Mouse (Mus musculus) hindbrain, embryonic 16.5 days (tissue): ENCODE data around the gene Car5a. TPM values are rescaled to one million over a fixed set of nuclear protein-coding genes. Genes with fewer than 3 reads are reported as not detected.

ENCODE experiments used
- ATAC-seq: fragments of 200-750 bp; cut with Nextera tagmentation; 2 replicates; pipeline ENCODE4 v1.8.0; 2017; ENCODE audit warnings: moderate TSS enrichment, moderate library complexity
- H3K27ac ChIP-seq: fragments of 300-500 bp; sonication (generic); 2 replicates; pipeline ENCODE4 v1.5.1; 2014; ENCODE audit warnings: low read depth, mild to moderate bottlenecking, control low read depth, low read length, moderate library complexity
- H3K27me3 ChIP-seq: fragments of 300-500 bp; sonication (generic); replicated peaks from 2 replicates; pipeline ENCODE4 v1.6.1; 2014; ENCODE audit warnings: low read length; ENCODE audit not compliant: control insufficient read depth, insufficient read depth
- H3K36me3 ChIP-seq: fragments of 300-500 bp; sonication (generic); 2 replicates; pipeline ENCODE4 v1.6.1; 2014; ENCODE audit warnings: mild to moderate bottlenecking, low read length, moderate library complexity, mixed read lengths; ENCODE audit not compliant: control insufficient read depth, insufficient read depth
- H3K4me1 ChIP-seq: fragments of 300-500 bp; sonication (generic); 2 replicates; pipeline ENCODE4 v1.6.1; 2014; ENCODE audit warnings: low read depth, low read length; ENCODE audit not compliant: control insufficient read depth, insufficient read depth
- H3K4me2 ChIP-seq: fragments of 300-500 bp; sonication (generic); 2 replicates; pipeline ENCODE4 v1.6.1; 2014; ENCODE audit warnings: mild to moderate bottlenecking, low read length, control low read depth, moderate library complexity
- H3K4me3 ChIP-seq: fragments of 300-500 bp; sonication (generic); 2 replicates; pipeline ENCODE4 v1.5.1; 2014; ENCODE audit warnings: mild to moderate bottlenecking, low read length, control low read depth, moderate library complexity
- H3K9ac ChIP-seq: fragments of 300-500 bp; sonication (generic); 2 replicates; pipeline ENCODE4 v1.6.1; 2014; ENCODE audit warnings: low read depth, mild to moderate bottlenecking, control low read depth, low read length, moderate library complexity
- H3K9me3 ChIP-seq: fragments of 300-500 bp; sonication (generic); 2 replicates; pipeline ENCODE4 v1.6.1; 2014; ENCODE audit warnings: mild to moderate bottlenecking, low read length, moderate library complexity; ENCODE audit not compliant: control insufficient read depth
- WGBS: fragments of 180-500 bp; shearing (Covaris S2); extraction: QIAGEN DNeasy Blood & Tissue Kit; methylation state at CpG from one replicate; pipeline ENCODE4 v1.1.7; 2014; 5-methylcytosine and 5-hydroxymethylcytosine counted together
- polyA plus RNA-seq: library from polyadenylated mRNA; unstranded; fragments of >200 nt; fragmentation: Nextera tagmentation; extraction: Ambion mirVana; gene quantifications from 2 replicates; pipeline ENCODE4 v1.2.1, GENCODE M21; 2015

The Car5a gene
- polyA plus RNA-seq, 1 experiment from 2014 or later: 0.40 TPM

DNA sequence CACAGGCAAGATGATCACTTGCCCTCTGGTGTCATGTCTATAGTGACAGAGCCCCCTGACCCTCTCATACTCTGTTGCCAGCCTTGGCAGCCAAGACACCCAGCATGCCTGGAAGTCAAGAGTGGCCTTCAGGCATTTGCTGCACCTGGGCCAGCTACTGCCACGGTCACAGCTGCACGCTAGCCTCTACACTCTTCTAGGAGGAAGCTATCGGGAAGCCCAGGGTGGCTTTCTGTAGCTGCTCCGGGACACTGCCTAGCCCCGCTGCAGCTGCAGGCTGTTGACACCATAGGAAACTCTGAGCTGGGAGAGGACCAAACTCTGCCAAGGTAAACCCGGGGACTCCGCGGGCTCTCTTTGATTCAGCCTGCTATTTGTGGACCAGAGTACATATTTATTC lies 31.3 kb downstream of the Car5a start:
- no peaks in the 10 kb centered on the region for H3K36me3 ChIP-seq
- H3K4me3 ChIP-seq: no peak overlapping the region
- H3K4me2 ChIP-seq: no peak overlapping the region
- no peaks in the 10 kb centered on the region; the same call in 1 of the 2 replicates for H3K4me1 ChIP-seq
- ATAC-seq: no peak
- H3K27ac ChIP-seq: no peak overlapping the region
- WGBS: 71% methylated on average over 8 of the region's 8 CpGs
- no peaks in the 10 kb centered on the region for H3K9me3 ChIP-seq
- H3K9ac ChIP-seq: no peak overlapping the region
- no peaks in the 10 kb centered on the region for H3K27me3 ChIP-seq

DNA sequence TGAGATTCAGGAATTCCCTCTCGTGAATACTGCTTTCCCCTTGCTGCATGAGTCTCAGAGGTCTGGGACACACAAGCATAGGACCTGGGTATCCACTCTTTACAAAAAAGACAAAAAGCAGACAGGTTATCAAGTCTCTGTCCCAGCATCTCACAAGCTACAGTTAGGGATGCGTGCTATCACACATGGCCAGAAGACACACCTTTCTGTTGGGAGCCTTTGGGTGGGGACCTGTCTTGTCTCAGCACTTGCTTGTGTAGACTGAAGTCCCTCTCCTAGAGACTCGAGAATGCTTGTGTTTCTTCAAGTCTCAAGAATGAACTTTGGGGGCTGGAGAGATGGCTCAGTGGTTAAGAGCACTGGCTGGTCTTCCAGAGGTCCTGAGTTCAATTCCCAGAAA lies 31.9 kb downstream of the Car5a start:
- Histone ChIP-seq H3K4me2 (no peak overlapping the region), H3K9me3 (no peaks in the 10 kb centered on the region), H3K4me1 (peaks cover 3% of the 10 kb centered on the region), H3K27me3 (no peaks in the 10 kb centered on the region), H3K36me3 (no peaks in the 10 kb centered on the region), H3K27ac (no peak overlapping the region), H3K9ac (no peak overlapping the region), H3K4me3 (no peak overlapping the region)
- ATAC-seq: no peak
- WGBS: 72% methylated on average over 3 of the region's 3 CpGs

GRCm38 (mm10) chr8:121911987-121912386 lies 32.7 kb downstream of the Car5a start:
- H3K4me2 ChIP-seq: no peak overlapping the region
- H3K27me3 ChIP-seq: no peaks in the 10 kb centered on the region
- 55% methylated on average over 7 of the region's 7 CpGs for WGBS
- H3K9ac ChIP-seq: no peak overlapping the region
- H3K9me3 ChIP-seq: no peaks in the 10 kb centered on the region
- H3K27ac ChIP-seq: no peak overlapping the region; the same call in 1 of the 2 replicates
- H3K4me1 ChIP-seq: peaks cover 5% of the 10 kb centered on the region
- no peak overlapping the region for H3K4me3 ChIP-seq
- no peak for ATAC-seq
- H3K36me3 ChIP-seq: no peaks in the 10 kb centered on the region

DNA sequence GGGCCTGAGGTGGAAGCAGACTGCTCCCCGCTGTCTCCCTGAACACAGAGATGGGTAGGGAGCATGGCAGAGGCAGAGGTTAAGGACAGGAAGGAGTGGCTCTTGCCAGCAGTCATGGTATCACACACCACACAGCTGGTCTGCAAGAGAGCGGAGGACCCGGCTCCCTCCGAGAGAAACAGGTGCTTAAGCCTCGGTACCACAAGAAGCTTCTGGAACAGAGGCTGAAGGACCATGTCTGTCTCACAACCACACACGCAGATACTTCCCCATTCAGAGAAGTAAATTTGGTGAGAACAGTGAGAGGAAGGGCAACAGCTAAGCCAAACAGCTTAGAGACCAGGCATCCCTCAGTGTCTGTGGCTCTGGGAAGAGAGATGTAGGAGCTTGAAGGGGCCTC lies 33.3 kb downstream of the Car5a start:
- H3K27ac ChIP-seq: no peak overlapping the region; the same call in 1 of the 2 replicates
- WGBS: 98% methylated on average over 6 of the region's 6 CpGs

DNA sequence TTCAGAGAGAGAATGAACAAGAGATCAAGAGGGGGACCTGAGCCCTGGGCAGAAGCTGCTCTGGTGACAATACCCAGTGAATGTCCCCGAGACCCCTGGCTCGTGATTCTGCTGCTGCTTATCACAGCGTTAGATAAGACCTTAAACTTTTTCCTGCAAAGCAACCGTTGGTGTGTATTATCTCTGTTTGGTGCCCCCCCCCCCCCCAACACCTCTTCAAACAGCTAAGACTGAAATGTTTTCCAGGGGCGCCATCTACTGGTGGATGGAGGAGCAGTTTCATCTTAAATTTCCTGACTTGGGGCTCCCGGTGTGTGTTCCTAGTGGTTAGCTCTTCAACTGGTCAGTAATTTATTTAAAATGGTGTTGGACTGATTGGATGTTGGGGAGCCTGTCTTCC lies 35.0 kb downstream of the Car5a start:
- no peak for ATAC-seq
- 4% methylated on average over 6 of the region's 6 CpGs for WGBS
- Histone ChIP-seq H3K4me3 (no peak overlapping the region), H3K9ac (no peak overlapping the region), H3K27me3 (no peaks in the 10 kb centered on the region), H3K4me1 (peaks cover 20% of the 10 kb centered on the region), H3K27ac (no peak overlapping the region), H3K9me3 (no peaks in the 10 kb centered on the region), H3K4me2 (no peak overlapping the region), H3K36me3 (no peaks in the 10 kb centered on the region)

More for the DNA sequence above, 33.3 kb downstream of the Car5a start:
- H3K4me2 ChIP-seq: no peak overlapping the region
- H3K9ac ChIP-seq: no peak overlapping the region
- H3K4me3 ChIP-seq: no peak overlapping the region
- no peaks in the 10 kb centered on the region for H3K9me3 ChIP-seq
- peaks cover 5% of the 10 kb centered on the region for H3K4me1 ChIP-seq
- H3K27me3 ChIP-seq: no peaks in the 10 kb centered on the region
- H3K36me3 ChIP-seq: no peaks in the 10 kb centered on the region
- no peak for ATAC-seq

DNA sequence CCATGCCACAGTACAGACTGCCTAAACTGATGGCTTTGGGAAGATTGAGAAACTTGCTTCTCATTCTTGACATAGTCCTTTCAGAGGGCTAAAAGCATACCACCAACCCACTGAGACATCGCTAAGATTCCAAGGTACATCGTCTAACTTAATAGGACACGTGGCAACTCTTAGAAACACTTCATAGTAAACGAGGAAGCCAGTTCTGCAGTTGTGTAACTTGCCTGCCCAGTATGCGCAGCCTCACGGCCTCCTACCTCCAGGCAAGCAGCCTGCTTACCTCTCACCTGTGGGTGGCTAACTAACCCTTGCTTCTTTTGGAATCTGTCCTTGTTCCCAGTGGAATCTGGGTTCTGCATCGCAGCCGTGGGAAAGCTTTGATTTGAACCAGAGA lies 35.6 kb downstream of the Car5a start:
- Histone ChIP-seq H3K36me3 (no peaks in the 10 kb centered on the region), H3K4me1 (peaks cover 20% of the 10 kb centered on the region), H3K4me2 (no peak overlapping the region), H3K9me3 (no peaks in the 10 kb centered on the region), H3K4me3 (no peak overlapping the region), H3K27me3 (no peaks in the 10 kb centered on the region), H3K9ac (no peak overlapping the region), H3K27ac (no peak overlapping the region)
- no peak for ATAC-seq
- WGBS: 76% methylated on average over 8 of the region's 8 CpGs

GRCm38 (mm10) chr8:121908378-121909147 lies 36.1 kb downstream of the Car5a start:
- ATAC-seq: no peak
- H3K4me1 ChIP-seq: peaks cover 22% of the 10 kb centered on the region
- H3K4me3 ChIP-seq: no peak overlapping the region; the same call in 1 of the 2 replicates
- H3K9me3 ChIP-seq: no peaks in the 10 kb centered on the region
- no peak overlapping the region for H3K9ac ChIP-seq
- WGBS: 70% methylated on average over 8 of the region's 8 CpGs
- H3K27ac ChIP-seq: no peak overlapping the region
- H3K36me3 ChIP-seq: no peaks in the 10 kb centered on the region
- peak overlapping the region; percentile 96 for H3K4me2 ChIP-seq
- no peaks in the 10 kb centered on the region for H3K27me3 ChIP-seq

GRCm38 (mm10) chr8:121907587-121908248 lies 37.0 kb downstream of the Car5a start, which contains the start of gene Slc7a5:
Slc7a5 (minus strand) TSS chr8:121907694.
- no peaks in the 10 kb centered on the region for H3K36me3 ChIP-seq
- peak within 1 kb of the TSS; percentile 72 for H3K9ac ChIP-seq
- no peaks in the 10 kb centered on the region for H3K27me3 ChIP-seq
- peak within 1 kb of the TSS; percentile 71 for H3K27ac ChIP-seq
- H3K4me3 ChIP-seq: peak within 1 kb of the TSS; percentile 63
- peaks cover 22% of the 10 kb centered on the region for H3K4me1 ChIP-seq
- under 1% methylated on average over 57 of the region's 61 CpGs for WGBS
- H3K9me3 ChIP-seq: no peaks in the 10 kb centered on the region
- H3K4me2 ChIP-seq: peak within 1 kb of the TSS; percentile 96
- ATAC-seq: peak; percentile 93
